Mouse (Mus musculus) hindbrain, embryonic 14.5 days (tissue): ENCODE data around the gene Lpin2. TPM values are rescaled to one million over a fixed set of nuclear protein-coding genes. Genes with fewer than 3 reads are reported as not detected.

ENCODE experiments used
- ATAC-seq: fragments of 200-750 bp; cut with Nextera tagmentation; 2 replicates; pipeline ENCODE4 v1.8.0; 2017; ENCODE audit warnings: moderate number of reproducible peaks, mild to moderate bottlenecking, moderate TSS enrichment, moderate library complexity; ENCODE audit not compliant: low FRiP score
- DNase-seq: peaks from one replicate; pipeline ENCODE4 v3.0.0-alpha.2; 2015; ENCODE audit warnings: low spot score
- H3K27ac ChIP-seq: fragments of 300-500 bp; sonication (generic); 2 replicates; pipeline ENCODE4 v1.5.1; 2014; ENCODE audit warnings: mild to moderate bottlenecking, moderate library complexity
- H3K27me3 ChIP-seq: fragments of 300-500 bp; sonication (generic); 2 replicates; pipeline ENCODE4 v1.6.1; 2014; ENCODE audit warnings: mild to moderate bottlenecking, low read length, mixed read lengths; ENCODE audit not compliant: control insufficient read depth, insufficient read depth
- H3K36me3 ChIP-seq: fragments of 300-500 bp; sonication (generic); replicated peaks from 2 replicates; pipeline ENCODE4 v1.6.1; 2014; ENCODE audit not compliant: control insufficient read depth, insufficient read depth
- H3K4me1 ChIP-seq: fragments of 300-500 bp; sonication (generic); replicated peaks from 2 replicates; pipeline ENCODE4 v1.6.1; 2014; ENCODE audit warnings: antibody characterized with exemption, low read length, mixed read lengths; ENCODE audit not compliant: control insufficient read depth, insufficient read depth
- H3K4me2 ChIP-seq: fragments of 300-500 bp; sonication (generic); replicated peaks from 2 replicates; pipeline ENCODE4 v1.6.1; 2014; ENCODE audit warnings: mild to moderate bottlenecking, moderate library complexity
- H3K4me3 ChIP-seq: fragments of 300-500 bp; sonication (generic); replicated peaks from 2 replicates; pipeline ENCODE4 v1.5.1; 2014; ENCODE audit warnings: mild to moderate bottlenecking, low read length
- H3K9ac ChIP-seq: fragments of 300-500 bp; sonication (generic); 2 replicates; pipeline ENCODE4 v1.6.1; 2014
- H3K9me3 ChIP-seq: fragments of 300-500 bp; sonication (generic); 2 replicates; pipeline ENCODE4 v1.6.1; 2016; ENCODE audit warnings: low read length; ENCODE audit not compliant: control insufficient read depth
- WGBS: fragments of 180-500 bp; shearing (Covaris S2); extraction: QIAGEN DNeasy Blood & Tissue Kit; methylation state at CpG from one replicate; pipeline ENCODE4 v1.1.7; 2014; 5-methylcytosine and 5-hydroxymethylcytosine counted together
- polyA plus RNA-seq: library from polyadenylated mRNA; unstranded; fragments of >200 nt; fragmentation: Nextera tagmentation; extraction: Ambion mirVana; gene quantifications from 2 replicates; pipeline ENCODE4 v1.2.1, GENCODE M21; 2014

Gene Lpin2
- polyA plus RNA-seq: 44.1 and 45.7 TPM in 2 replicates

GRCm38 (mm10) chr17:71182211-71182721 lies at the start of gene Lpin2:
Lpin2 (plus strand) TSS chr17:71182560.
- 17% methylated on average over 6 of the region's 6 CpGs for WGBS
- H3K9me3 ChIP-seq: no peaks in the 10 kb centered on the region

DNA sequence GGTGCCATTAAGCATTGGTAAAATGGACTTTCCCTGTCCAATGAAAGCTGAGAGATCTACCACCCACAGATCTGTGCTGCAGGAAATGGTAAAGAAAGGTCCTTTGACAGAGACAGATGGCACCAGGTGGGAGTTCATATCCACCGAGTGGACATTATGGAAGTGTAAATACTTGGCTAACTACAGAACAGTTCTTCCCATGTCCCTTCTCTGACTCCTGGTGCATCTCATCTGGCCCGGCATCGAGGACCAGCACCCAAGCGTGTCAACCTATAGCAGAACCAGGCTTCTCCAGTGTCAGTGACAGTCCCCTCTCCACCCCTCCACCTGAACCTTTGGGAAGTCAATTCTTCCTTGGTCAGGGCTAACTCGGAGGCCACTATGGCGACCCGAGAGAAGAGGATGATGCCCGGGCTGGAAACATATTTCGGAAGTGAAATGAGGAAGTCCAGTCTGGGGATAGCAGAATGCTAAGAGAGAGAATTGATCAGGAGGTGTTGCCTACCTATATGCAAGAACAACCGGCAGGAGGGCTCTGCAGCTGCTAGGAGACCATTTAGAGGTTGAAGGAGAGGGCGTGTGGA lies 49.4 kb upstream of the Lpin2 start:
- H3K27ac ChIP-seq: no peak overlapping the region
- H3K4me3 ChIP-seq: no peak overlapping the region
- 89% methylated on average over 11 of the region's 11 CpGs for WGBS
- H3K9ac ChIP-seq: no peak overlapping the region
- H3K9me3 ChIP-seq: no peaks in the 10 kb centered on the region
- no peak overlapping the region for H3K4me2 ChIP-seq
- DNase-seq: no peak
- H3K27me3 ChIP-seq: no peaks in the 10 kb centered on the region
- ATAC-seq: no peak
- no peaks in the 10 kb centered on the region for H3K36me3 ChIP-seq
- H3K4me1 ChIP-seq: no peaks in the 10 kb centered on the region

More at GRCm38 (mm10) chr17:71182211-71182721, at the start of gene Lpin2:
- ATAC-seq: no peak
- H3K4me1 ChIP-seq: peaks cover 21% of the 10 kb centered on the region
- H3K9ac ChIP-seq: peak within 1 kb of the TSS; percentile 87
- no peaks in the 10 kb centered on the region for H3K27me3 ChIP-seq
- DNase-seq: no peak
- H3K4me2 ChIP-seq: peak within 1 kb of the TSS; percentile 90
- H3K36me3 ChIP-seq: no peaks in the 10 kb centered on the region
- peak within 1 kb of the TSS; percentile 91 for H3K27ac ChIP-seq
- peak within 1 kb of the TSS; percentile 87 for H3K4me3 ChIP-seq

GRCm38 (mm10) chr17:71134441-71134955 lies 47.9 kb upstream of the Lpin2 start:
- Histone ChIP-seq H3K9me3 (no peaks in the 10 kb centered on the region), H3K4me2 (no peak overlapping the region), H3K27ac (no peak overlapping the region), H3K9ac (no peak overlapping the region), H3K27me3 (no peaks in the 10 kb centered on the region), H3K4me3 (no peak overlapping the region), H3K36me3 (no peaks in the 10 kb centered on the region), H3K4me1 (no peaks in the 10 kb centered on the region)
- ATAC-seq (no peak), DNase-seq (no peak)
- WGBS: 92% methylated on average over 3 of the region's 3 CpGs

DNA sequence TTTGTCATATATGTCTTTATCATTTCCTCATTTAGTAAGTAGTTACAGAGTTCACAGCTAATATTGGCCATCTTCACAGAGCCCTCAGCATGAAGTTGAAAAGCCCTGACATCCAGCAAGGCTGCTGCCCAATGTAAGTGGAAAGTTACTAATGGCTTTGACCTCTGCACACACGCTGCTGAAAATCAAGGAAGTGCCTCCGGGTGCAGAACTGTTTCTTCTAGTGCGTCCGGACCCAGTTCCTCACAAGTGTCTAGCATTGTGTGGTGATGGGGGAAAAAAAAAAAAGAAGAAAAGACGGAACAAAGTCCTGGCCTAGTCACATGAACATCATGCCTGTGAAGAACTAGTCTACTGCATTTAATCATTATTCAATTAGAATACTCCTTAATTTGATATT lies 47.3 kb upstream of the Lpin2 start:
- H3K27me3 ChIP-seq: no peaks in the 10 kb centered on the region
- H3K9me3 ChIP-seq: no peaks in the 10 kb centered on the region
- no peak overlapping the region for H3K9ac ChIP-seq
- WGBS: 75% methylated on average over 5 of the region's 5 CpGs
- no peak for ATAC-seq
- no peak for DNase-seq
- no peak overlapping the region for H3K4me2 ChIP-seq
- no peak overlapping the region for H3K27ac ChIP-seq
- no peak overlapping the region for H3K4me3 ChIP-seq
- no peaks in the 10 kb centered on the region for H3K36me3 ChIP-seq
- H3K4me1 ChIP-seq: no peaks in the 10 kb centered on the region

DNA sequence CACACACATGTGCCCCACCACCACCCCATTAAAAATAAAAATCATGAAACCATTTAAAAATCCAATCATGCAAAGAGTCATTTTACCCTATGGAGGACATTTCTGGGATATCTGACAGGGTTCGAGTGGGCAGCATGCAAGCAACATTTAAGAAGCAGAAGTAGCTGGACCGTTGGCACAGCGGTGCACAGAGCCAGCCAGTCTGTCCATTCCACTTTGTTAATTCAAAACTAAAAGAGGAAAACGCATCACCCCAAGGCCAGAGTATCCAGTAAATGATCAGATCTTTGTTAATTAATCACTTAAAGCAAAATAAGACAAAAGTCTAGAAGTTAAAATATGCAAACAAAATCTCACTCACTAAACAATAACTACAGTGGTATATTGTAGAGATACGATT lies 46.5 kb upstream of the Lpin2 start:
- Histone ChIP-seq H3K9me3 (no peaks in the 10 kb centered on the region), H3K4me2 (no peak overlapping the region), H3K4me1 (no peaks in the 10 kb centered on the region), H3K27me3 (no peaks in the 10 kb centered on the region), H3K9ac (no peak overlapping the region), H3K27ac (no peak overlapping the region), H3K36me3 (no peaks in the 10 kb centered on the region), H3K4me3 (no peak overlapping the region)
- 91% methylated on average over 5 of the region's 5 CpGs for WGBS
- DNase-seq (no peak), ATAC-seq (no peak)

- Histone ChIP-seq H3K36me3 (no peaks in the 10 kb centered on the region), H3K4me3 (no peak overlapping the region), H3K4me1 (no peaks in the 10 kb centered on the region), H3K9ac (no peak overlapping the region), H3K27ac (no peak overlapping the region), H3K27me3 (no peaks in the 10 kb centered on the region), H3K9me3 (no peaks in the 10 kb centered on the region), H3K4me2 (no peak overlapping the region)
- ATAC-seq: no peak
- 86% methylated on average over 16 of the region's 16 CpGs for WGBS
- no peak for DNase-seq
Observed at GRCm38 (mm10) chr17:71136384-71137333, 45.7 kb upstream of the Lpin2 start.

GRCm38 (mm10) chr17:71137334-71137721 lies 45.0 kb upstream of the Lpin2 start:
- H3K27me3 ChIP-seq: no peaks in the 10 kb centered on the region
- no peak overlapping the region for H3K4me3 ChIP-seq
- H3K4me2 ChIP-seq: no peak overlapping the region
- no peaks in the 10 kb centered on the region for H3K4me1 ChIP-seq
- DNase-seq (no peak), ATAC-seq (no peak)
- H3K9ac ChIP-seq: no peak overlapping the region
- no peaks in the 10 kb centered on the region for H3K36me3 ChIP-seq
- 93% methylated on average over 2 of the region's 2 CpGs for WGBS
- H3K9me3 ChIP-seq: no peaks in the 10 kb centered on the region
- H3K27ac ChIP-seq: no peak overlapping the region

GRCm38 (mm10) chr17:71142068-71142467 lies 40.3 kb upstream of the Lpin2 start:
- 79% methylated on average over 4 of the region's 4 CpGs for WGBS
- ATAC-seq: no peak
- H3K4me1 ChIP-seq: no peaks in the 10 kb centered on the region

DNA sequence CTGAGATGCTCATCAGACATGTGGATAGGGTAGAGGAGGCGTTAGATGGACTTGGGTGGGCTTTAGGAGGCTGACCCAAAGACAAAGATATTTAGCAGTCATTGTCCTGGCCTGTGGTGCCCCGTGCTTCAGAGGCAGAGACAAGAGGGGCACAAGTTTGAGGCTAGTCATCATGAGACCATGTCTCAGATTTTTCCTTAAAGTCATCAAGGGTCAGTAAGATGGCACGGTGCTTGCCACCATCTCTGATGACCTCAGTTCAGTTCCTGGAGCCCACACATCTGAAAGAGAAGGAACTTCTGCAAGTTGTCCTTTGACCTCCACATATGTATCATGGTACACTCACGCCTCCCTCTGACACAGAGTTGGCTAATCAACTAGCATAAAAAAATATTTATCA lies 39.2 kb upstream of the Lpin2 start:
- no peaks in the 10 kb centered on the region for H3K9me3 ChIP-seq
- H3K27me3 ChIP-seq: no peaks in the 10 kb centered on the region
- H3K36me3 ChIP-seq: no peaks in the 10 kb centered on the region
- no peak overlapping the region for H3K4me2 ChIP-seq
- 81% methylated on average over 4 of the region's 4 CpGs for WGBS
- no peaks in the 10 kb centered on the region for H3K4me1 ChIP-seq
- no peak overlapping the region for H3K4me3 ChIP-seq
- DNase-seq (no peak), ATAC-seq (no peak)
- H3K27ac ChIP-seq: no peak overlapping the region
- no peak overlapping the region for H3K9ac ChIP-seq

More at GRCm38 (mm10) chr17:71142068-71142467, 40.3 kb upstream of the Lpin2 start:
- Histone ChIP-seq H3K36me3 (no peaks in the 10 kb centered on the region), H3K27me3 (no peaks in the 10 kb centered on the region), H3K4me2 (no peak overlapping the region), H3K9ac (no peak overlapping the region), H3K4me3 (no peak overlapping the region), H3K27ac (no peak overlapping the region), H3K9me3 (no peaks in the 10 kb centered on the region)
- DNase-seq: no peak
